Mouse (Mus musculus) layer of hippocampus, adult 9-11 months (tissue): ENCODE results near the gene Csrnp2.

Source experiments
- DNase-seq: peaks from one replicate; pipeline ENCODE4 v3.0.0; 2022

Csrnp2 gene

GRCm38 (mm10) chr15:100473926-100474503, 21.3 kb downstream of the Csrnp2 start:
- no peak for DNase-seq

DNA sequence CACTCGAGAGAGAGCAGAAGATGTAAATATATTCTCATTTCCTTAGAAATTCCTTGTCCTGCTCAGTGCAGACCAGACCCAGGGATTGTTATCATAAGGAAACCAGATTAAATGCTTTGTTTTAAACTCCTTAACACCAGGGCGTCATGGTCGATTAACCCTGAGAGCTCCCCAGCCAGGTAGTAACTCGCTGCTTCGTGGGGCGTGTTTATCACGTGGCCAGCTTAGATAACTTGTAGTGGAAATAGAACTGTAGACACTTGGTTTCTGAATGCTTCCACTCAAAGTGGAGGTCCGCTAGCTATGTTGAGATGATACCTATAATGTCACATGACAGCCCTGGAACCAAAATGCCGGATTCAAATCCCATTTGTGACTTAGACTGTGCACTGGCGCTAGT, 25.3 kb downstream of the Csrnp2 start:
- DNase-seq = no peak

DNA sequence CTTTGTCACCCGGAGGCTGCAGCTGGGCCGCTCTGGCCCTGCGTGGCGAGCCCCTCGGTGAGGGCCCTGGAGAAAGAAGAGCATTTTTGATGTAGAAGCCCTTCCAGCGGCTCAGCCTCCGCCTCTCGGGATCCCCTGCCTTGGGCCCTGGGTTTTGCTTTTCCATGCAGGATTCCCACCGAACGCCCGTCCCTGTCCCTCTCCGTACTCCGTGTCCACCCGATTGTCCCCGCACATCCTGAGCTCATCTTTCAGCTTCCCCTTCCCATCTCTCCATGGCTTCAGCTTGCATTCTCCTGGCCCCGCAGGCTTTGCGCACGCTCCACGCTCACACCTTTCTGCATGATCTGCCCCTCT, 26.1 kb downstream of the Csrnp2 start:
- no peak for DNase-seq

- DNase-seq = peak; percentile 91
Observed at GRCm38 (mm10) chr15:100468295-100469188, 26.7 kb downstream of the Csrnp2 start, which contains the start of gene Letmd1. Letmd1 (plus strand) TSS chr15:100469023.

DNA sequence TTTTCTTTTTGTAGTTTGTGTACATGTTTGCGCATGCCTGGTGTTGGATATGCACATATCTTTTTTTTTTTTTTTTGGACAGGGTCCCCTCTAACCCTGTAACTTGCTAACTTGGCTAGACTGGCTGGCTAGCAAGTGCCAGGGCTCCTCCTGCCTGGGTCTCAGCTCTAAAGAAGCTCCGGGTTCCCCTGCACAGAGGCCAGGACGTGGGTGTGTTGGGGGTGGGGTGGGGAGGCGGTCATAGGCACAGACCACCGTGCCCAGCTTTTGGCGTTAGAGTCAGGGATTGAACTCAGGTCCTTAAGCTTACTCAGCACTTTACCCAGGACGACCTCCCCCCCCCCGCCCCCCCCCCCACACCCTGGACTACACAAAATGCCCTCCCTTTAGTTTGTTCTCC, 27.6 kb downstream of the Csrnp2 start:
- DNase-seq = no peak

DNA sequence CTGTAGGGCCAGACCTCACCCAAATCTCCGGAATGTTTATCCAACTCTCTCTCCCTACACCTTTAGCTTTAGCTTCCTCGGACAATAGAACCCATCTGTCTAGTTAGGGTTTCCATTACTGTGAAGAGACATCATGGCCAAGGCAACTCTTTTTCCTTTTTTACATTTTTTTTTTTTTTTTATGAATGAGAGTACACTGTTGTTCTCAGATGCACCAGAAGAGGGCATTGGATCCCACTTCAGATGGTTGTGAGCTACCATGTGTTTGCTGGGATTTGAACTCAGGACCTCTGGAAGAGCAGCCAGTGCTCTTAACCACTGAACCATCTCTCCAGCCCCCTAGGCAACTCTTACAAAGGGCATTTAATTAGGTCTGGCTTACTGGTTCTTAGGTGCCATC, 29.9 kb downstream of the Csrnp2 start:
- no peak for DNase-seq

DNA sequence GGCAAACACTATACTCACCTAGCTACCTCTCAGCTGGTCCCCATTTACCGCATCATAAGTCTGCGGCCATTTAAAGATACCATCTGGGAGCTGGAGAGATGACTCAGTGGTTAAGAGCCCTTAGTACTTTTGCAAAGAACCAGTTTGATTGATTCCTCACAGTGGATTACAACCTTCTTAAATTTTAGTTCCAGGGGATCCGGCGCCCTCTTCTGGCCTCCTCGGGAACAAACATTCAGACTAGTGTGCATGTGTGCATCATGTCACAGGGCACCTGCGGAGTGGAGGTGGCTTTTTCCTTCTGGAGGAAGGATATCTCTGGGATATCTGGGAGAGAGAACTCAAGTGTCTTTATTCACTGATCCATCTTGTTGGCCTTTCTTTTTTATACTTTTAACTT, 31.6 kb downstream of the Csrnp2 start:
- DNase-seq = peak; percentile 64

DNA sequence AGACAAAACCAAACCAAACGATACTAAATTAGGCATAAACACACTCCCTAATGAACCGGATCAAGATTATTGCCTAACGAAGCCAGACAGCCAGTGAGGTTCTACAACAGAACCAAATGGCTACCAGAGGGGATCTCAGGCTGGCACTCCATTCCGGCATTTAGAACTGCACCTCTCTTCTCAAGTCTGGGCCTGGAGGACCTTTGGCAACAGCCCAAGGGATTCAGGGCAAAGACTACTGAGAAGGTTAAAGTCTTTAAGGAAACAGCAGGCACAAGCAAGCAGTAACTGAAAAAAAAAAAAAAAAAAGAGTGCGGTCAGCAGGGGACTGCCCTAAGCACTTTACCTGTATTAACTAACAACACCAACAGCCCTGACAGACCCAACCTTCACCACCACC, 33.2 kb downstream of the Csrnp2 start:
- DNase-seq = no peak

GRCm38 (mm10) chr15:100461646-100462045, 33.6 kb downstream of the Csrnp2 start:
- no peak for DNase-seq

DNA sequence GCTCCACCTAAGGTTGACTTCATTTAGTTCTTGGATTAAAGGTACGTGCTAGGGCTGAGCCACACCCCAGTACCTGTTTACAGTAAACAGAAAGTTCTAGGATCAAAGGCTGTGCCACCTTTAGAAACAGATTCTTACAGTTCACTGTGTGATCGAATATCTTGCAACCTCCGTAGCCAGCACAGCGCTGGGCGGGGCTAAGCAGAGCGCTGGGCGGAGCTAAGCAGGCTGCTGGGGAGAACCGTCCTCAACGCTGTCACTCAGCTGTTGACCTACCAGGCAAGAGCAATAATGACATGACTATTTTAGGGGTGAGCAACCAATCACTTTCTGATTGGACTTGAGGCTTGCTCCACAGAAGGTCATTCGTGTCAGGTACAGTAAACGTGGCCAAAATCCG, 34.3 kb downstream of the Csrnp2 start:
- no peak for DNase-seq

DNA sequence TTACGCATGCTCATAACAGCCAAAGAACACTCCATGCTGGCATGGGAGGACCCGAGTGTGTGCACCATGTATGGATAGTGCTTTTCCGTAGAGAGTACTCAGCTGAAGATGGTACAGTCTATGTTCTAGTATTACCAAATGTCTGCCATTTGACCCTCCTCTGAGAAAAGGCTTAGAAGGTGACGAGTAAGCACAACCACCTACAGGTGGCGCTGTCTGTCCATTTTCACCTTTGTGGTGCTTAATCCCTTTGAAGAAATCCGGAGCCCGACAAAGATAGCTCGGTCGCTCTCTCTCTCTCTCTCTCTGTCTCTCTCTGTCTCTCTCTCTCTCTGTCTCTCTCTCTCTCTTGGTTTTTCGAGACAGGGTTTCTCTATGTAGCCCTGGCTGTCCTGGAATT, 37.2 kb downstream of the Csrnp2 start:
- DNase-seq = no peak

DNA sequence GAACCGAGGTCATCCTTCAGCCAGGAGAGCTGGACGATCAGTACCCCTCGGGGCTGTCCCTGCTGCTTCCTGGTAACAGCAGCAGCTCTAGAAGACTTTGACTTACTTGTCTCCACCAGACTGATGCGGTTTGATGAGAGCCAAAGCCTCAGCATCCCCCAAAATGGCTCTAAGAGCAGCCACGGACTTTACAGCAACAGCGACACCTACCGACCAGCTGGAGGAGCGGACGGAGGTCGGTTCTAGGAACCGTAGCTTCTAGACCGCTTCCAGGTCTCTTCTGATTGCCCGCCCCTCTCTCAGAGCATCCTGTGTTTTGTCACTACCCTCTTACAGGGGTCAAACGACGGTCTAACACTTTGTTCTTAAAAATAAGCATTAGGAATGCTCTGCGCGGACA, 37.9 kb downstream of the Csrnp2 start:
- DNase-seq = no peak

- DNase-seq = no peak
Observed at GRCm38 (mm10) chr15:100456356-100456991, 38.8 kb downstream of the Csrnp2 start.

DNA sequence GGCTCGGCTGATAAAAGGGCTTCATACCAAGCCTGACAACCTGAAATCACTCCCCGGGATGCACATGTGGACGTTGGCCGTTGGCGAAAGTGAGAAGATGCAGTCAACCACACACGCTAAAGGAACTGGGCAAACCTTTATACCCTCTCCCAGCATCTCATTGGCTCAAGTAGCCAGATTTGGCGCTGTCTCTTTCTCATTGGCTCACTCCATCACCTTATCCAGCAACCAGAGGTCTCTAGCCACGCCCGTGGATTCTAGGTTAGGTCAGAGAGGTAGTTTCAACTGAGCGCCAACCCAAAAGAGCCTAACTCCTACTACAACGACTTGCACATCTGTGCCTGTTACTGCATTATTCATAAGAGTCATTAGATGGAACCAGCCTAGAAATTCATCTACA, 42.8 kb downstream of the Csrnp2 start:
- DNase-seq = no peak

DNA sequence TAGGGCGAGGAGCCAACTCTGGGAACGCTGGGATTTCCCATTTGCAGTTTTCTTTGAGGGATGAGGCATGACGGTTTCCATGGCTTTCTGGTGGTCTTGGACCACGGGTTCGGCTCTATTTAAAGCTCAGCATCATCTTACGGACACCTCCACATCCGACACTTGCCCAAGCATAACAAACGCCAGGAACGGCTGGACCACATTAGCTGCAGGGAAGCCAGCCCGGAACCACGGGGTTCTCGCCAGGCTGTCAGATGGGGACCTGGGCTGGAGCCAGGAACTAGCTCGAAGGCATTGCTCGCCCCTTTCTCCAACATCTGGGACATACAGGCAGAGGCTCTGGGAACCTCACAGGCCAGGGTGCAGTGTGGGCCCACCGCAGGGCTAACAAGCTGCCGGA, 44.0 kb downstream of the Csrnp2 start:
- peak; percentile 49 for DNase-seq

DNA sequence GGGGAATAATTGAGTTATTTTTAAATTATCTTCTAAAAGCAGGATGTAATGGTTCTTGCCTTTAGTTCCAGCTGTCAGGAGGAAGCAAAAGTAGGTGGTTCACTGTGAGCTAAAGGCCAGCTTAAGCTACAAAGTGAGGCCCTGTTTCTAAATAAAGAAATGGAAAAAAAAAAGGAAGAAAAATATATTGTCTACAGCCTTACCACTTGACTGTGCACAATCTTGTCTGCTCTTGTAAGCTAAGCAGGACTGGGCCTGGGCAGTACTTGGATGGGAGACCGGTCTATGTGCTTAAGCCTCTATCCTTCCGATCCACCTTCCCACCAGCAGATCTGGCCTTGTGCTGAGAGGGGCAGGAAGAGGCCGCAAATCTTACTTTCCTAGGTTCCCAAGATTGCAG, 45.8 kb downstream of the Csrnp2 start:
- DNase-seq = no peak

- no peak for DNase-seq
Observed at GRCm38 (mm10) chr15:100448572-100448971, 46.7 kb downstream of the Csrnp2 start.

DNA sequence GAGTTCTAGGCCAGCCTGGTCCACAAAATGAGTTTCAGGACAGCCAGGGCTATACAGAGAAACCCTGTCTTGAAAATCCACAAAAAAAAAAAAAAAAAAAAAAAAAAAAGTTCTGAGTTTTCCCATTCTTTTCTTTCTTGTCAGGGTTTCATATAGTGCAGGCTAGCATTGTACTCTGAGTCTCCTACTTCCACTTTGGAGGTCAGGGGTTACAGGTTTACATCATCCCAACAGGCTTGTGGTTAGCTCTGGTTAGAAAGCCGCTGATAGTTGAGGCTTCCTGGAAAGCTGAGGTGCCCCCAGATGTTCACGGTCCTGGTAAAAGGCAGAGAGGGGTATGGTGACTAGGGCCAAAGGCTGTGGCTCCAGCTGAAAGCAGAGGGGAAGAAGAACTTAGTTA, 48.4 kb downstream of the Csrnp2 start:
- no peak for DNase-seq

- peak; percentile 92 for DNase-seq
Observed at GRCm38 (mm10) chr15:100443126-100443922, 52.0 kb downstream of the Csrnp2 start.

- DNase-seq = no peak
Observed at GRCm38 (mm10) chr15:100436518-100436917, 58.8 kb downstream of the Csrnp2 start.

GRCm38 (mm10) chr15:100436112-100436511, 59.2 kb downstream of the Csrnp2 start:
- no peak for DNase-seq

GRCm38 (mm10) chr15:100433234-100433633, 62.1 kb downstream of the Csrnp2 start:
- no peak for DNase-seq

GRCm38 (mm10) chr15:100429959-100430565, 65.2 kb downstream of the Csrnp2 start:
- DNase-seq = peak; percentile 19
